Mouse (Mus musculus) telencephalon, adult 2 months (tissue): ENCODE measurements around the gene Fxyd7.
A peak's percentile ranks its signal among the peaks of the same experiment; 100 is the strongest.

ENCODE experiments used
- DNase-seq: peaks from one replicate; pipeline ENCODE4 v3.0.0-alpha.2; 2011; ENCODE audit warnings: low read depth, low spot score

The Fxyd7 gene

GRCm38 (mm10) chr7:31076492-31076891, 25.2 kb upstream of the Fxyd7 start, which contains the start of gene Fxyd3:
Fxyd3 (minus strand) TSS chr7:31076704.
- no peak for DNase-seq

GRCm38 (mm10) chr7:31074713-31075069, 23.4 kb upstream of the Fxyd7 start:
- no peak for DNase-seq

DNA sequence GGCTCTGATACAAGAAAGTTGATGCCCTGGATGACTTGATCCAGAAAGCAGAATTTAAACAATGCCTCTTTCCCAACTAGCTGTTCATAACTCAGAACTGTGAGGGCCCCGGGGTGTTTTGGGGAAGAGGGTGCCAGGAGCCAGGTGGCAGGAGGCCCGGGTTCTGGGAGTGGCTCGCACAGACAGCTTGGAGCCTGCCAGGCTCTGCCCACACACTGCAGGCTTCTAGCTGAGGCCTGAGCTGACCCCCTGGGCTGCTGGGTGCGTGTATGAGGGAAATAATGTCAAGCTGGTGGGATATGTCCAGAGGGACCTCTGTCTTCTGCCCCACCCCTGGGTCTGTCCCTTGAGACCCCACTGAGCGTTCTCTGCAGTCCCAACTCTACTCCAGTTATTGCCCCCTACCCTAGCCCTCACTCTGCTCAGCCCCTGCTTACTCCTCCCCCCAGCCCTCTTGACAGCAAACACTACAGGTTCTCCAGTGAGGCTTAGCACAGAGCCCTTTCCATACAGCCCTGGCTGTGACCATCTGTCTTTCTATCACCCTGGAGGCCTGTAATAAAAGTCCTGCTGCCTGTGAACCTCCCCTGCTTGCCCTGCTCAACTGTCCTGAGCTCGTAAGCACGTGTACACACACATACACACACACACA, 22.9 kb upstream of the Fxyd7 start:
- no peak for DNase-seq

- no peak for DNase-seq
These were observed 22.3 kb upstream of the Fxyd7 start for GRCm38 (mm10) chr7:31073546-31073945.

DNA sequence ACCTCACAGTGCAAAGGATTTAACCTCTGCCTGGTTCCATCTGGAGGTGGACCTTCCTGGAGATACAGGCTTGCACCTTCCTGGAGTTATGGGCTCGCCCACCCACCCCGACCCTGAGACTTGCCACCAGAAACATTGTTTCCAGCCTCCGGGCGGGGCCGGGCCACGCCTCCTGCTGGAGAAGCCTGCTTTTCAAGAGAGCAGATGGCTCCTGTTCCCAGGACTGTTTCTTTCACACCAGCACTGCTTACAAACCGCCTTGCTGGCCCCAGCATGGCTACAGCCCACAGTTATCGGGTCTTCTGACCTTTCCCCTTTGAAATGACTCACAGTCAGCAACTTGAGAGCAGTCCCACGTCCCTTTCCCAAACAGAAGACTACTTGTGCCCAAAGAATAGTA, 21.1 kb upstream of the Fxyd7 start:
- no peak for DNase-seq

GRCm38 (mm10) chr7:31070324-31070723, 19.1 kb upstream of the Fxyd7 start:
- DNase-seq, result no peak

DNA sequence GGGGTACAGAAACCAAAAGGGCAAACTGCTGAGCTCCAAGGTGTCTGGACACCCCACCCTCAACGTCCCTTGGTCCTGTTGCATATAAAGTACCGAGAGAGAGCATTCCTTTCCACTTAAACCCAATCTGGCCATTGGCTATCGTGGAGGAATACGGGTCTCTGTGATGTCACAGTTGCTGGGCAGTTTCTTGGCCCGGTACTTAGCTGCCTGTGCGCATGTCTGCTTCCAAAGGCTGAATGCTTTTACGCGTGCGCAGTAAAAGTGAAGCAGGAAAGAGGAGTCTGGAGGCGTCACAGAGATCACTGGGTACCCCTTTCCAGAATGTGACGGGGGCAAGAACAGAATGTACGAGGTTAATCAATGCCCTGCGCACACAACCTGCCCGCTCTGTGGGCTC, 18.2 kb upstream of the Fxyd7 start:
- DNase-seq, result no peak

DNA sequence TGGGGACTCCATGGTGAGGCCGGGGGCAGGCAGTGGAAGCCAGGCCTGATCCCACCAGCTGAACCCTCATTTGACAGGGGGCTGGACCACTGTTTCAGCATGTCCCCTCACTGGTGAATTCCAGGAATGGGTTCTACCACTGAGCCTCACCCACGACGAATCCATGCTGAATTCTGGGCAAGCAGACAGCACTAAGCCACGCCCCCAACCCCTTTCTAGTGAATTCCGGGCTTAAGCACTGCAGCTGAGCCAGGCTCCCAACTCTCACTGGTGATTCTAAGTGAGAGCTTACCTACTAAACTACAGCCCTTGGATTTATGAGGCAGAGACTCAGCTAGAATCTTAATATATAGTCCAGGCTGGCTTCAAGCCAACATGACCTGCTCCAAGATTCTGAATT, 16.6 kb upstream of the Fxyd7 start:
- no peak for DNase-seq

DNA sequence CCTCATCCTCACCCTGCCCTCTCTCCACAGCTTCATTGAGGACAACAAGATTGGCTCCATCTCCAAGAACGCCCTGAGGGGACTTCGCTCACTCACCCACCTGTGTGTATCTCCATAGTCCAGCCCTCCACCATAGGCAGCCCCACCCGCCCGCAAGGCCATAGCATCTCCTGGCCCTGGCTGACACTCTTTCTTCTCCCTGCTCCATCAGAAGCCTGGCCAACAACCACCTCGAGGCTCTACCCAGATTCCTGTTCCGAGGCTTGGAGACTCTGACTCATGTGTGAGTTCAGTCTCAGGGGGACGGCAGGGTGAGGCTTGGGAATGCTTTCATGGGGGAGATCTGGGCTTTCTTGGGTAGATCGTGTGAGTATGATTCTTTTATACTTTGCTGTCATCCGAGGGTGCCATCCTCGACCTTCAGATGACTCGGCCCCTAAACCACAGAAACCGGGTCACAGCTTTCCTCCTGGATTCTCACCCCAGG, 11.8 kb upstream of the Fxyd7 start:
- DNase-seq, result no peak

- no peak for DNase-seq
These were observed 9.3 kb upstream of the Fxyd7 start for GRCm38 (mm10) chr7:31060621-31061010.

GRCm38 (mm10) chr7:31059919-31060620, 8.8 kb upstream of the Fxyd7 start:
- DNase-seq, result no peak

- DNase-seq, result no peak
These were observed 7.8 kb upstream of the Fxyd7 start, which contains the start of gene Lgi4 for GRCm38 (mm10) chr7:31059108-31059507. Lgi4 (plus strand) TSS chr7:31059342.

DNA sequence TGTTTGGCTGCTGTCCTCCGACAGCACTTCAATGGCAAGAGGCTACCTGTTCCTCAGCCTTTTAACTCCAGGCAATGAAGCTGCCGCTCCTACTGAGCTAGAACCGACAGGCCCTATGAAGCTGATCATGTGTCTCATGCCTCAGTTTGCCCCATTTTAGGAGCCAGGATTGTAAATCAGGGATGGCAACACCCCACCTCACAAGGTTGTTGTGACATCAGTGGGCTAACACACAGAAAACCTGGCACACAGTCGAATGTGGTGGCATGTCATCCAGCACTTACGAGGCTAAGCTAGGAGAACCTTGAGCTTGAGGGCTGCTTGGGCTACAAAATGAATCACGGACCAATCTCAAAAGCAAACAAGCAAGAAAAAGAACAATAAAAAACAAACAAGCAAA, 6.9 kb upstream of the Fxyd7 start:
- no peak for DNase-seq

DNA sequence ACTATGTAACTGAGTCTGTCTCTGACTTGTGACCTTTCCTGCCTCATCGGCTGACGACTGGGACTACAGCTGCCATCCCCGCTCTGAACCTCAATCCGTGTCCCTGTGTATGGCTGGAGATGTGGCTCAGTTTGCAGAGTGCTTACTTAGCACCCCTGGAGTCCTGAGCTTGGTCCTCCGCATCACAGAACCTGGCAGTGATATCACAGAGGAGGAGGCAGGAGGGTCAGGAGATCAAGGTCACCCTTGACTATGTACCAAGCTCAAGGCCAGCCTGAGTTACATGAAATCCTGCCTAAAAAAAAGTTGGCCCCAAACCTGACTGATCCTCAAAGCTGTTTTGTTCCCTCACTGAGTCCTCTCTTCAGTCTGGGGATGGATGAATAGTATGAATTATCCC, 6.5 kb upstream of the Fxyd7 start:
- DNase-seq, result no peak

DNA sequence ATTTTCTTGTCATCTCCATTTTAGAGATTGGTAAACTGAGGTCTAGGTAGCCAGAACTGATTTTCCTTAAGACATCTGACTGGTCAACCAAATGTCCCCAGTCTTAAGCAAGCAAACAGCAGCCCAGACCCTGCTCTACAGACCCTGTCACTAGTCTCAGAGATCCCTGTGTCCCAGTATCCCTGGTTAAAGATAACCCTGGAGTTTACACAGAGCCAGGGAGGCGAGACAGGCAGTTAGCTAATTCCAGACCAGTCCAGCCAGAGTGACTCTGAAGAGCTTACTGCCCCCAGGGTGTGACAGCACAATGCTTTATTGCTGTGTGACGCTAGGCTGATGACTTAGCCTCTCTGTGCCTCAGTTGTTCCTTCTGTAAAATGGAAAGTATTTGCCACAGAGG, 5.8 kb upstream of the Fxyd7 start, which contains the start of gene Fxyd1:
Gene Fxyd1, minus strand, starts transcription at position 129 of the 400 bp plus-strand sequence.
- DNase-seq, result no peak

DNA sequence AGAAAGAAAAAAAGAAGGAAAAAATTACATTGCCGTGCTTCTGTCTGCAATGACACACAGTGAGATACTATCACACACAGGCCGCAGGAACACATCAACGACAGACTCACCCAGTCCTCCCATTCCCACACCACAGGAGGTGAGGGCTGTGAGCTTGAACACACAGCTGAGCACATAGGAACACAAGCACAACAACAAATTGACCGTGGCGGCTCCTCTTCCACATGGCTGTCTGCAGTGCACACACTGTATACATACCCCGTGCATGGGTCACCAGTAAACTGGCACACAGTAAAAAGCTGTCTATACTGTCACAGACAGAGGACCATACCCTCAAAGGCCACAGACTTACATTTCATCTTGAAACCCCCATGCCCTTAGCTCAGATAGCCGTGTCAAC, 5.2 kb upstream of the Fxyd7 start:
- no peak for DNase-seq

DNA sequence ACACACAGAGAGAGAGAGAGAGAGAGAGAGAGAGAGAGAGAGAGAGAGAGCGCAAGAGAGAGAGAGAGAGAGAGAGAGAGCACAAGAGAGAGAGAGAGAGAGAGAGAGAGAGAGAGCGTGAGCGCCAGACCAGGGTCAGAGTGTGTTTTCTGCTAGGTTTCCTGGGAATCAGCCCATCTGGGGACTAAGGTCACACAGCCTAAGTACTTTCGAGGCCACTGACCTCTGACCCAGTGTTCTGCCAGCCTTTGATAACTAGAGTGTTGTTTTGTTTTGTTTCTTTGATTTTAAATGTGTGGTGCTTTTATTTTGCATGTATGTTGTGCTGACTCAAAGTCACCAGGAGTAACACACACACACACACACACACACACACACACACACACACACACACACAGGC, 4.6 kb upstream of the Fxyd7 start:
- DNase-seq, result no peak

- no peak for DNase-seq
These were observed 4.1 kb upstream of the Fxyd7 start for GRCm38 (mm10) chr7:31055354-31055824.

DNA sequence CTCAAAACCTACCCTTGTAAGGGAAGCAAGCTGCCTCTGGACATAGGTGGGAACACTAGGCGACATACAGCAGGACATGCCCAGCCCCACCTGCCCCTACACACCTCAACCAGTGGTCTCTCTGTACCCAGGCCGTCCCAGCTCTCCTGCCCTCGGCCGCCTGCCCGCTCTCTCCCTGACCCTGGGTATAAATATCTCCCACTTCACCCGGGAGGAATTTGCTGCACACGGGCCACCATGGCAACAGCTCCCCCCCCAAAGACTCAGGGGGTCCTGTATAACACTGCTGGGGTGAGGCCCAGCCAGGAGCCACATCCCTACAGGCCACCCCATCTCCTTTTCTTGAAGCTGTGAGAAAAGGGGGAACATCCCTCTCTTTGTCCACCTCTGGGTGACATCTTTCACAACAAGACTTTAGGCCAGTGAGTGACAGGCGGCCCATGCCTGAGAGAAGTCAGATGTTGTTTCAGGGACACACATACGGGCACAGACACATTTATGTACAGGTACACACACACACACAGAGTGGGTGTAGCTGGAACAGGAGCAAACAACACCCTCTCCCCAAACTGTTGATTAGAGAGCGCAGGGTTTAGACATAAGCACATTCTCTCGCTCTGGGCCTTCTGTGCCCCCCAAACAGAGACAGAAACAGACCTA, 3.5 kb upstream of the Fxyd7 start:
- no peak for DNase-seq

DNA sequence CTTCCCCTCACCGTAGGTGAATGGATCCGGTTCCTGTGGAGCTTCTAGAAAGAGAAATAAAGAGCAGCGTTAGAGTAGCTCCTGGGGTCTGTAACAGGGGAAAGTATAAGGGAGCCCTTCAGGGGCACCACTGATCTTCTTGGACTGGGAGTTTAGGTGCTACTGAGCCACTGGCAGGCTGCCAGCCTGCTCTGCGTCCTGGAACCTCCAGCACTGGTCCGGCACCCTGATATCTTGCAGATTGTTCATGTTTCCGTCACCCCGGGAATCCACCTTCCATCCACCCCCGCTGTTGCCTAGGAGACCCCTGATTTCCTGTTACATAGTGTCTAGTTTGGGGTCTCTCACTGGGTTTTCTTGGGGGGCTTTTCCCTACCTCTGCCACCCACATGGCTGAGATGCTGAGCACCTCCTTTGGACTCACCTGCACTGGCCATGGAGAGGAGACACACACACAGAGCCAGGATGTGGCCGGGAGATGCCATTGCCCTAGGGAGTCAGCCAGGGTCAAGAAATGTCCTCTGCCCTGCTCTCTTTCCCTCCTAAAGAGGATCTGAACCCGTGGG, 2.7 kb upstream of the Fxyd7 start:
- no peak for DNase-seq

DNA sequence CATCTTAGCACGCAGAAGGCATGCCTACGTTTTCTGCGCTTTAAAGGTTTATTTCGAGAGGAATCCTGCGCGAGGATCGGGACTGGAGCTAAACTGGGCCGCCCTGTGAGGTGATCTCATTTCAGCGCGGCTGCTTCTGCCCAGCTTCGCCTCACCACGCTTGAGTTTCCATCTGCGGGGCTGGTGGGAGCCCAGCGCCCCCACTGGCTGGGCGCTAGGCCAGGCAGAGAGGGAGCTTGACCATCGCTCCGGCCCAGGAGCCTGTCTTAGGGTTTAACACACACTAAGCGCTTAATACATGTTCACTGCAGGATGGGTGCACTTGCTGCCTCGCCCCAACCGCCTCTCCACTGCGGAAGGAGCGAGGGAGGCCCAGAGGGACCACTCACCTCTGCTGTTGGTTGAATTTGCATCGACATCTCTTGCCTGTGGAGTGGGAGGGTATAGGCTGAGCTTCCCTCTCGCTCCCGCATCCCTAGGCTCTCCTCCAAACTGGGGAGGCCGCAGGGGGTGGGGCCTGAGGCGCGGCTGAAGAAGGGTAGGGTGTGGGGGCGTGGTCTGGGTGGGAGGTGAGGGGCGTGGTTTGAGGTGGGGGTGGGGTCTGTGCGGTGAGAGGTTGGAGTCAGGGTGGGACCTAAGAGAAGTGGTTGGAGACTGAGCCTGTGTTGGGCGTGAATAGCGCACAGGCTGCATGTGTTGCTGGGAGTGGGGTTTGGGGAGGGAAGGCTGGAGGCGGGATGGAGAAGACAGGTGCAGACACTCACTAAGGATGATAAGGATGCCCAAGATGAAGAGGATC, 1.6 kb upstream of the Fxyd7 start:
- DNase-seq, result peak; percentile 74
